Comparison of ENCODE assay signal across 9 mouse cellular contexts in genomic region chr5:25067122-25067521, GRCm38 (mm10). TPM values are rescaled to one million over a fixed set of nuclear protein-coding genes. Genes with fewer than 3 reads are reported as not detected.
DNase-seq lines count a peak whose midpoint lies in the region; ATAC-seq lines count a peak whose summit lies in the region.
"Had no signal": no experiment of that assay in that cellular context is flagged by ENCODE, and none has a peak within 500 bp of the region (broad histone marks: within the 10 kb centered on the region; RNA-seq: fewer than 3 reads in every experiment).

No protein-coding gene starts in this region.

- H3K27me3 ChIP-seq in heart, embryonic 11.5 days (ENCODE audit: control insufficient read depth, insufficient read depth, low read length), result no peaks in the 10 kb centered on the region
- H3K27me3 ChIP-seq in stomach, embryonic 14.5 days (ENCODE audit: control insufficient read depth, insufficient read depth, low read length), result no peaks in the 10 kb centered on the region
- H3K27me3 ChIP-seq: embryonic facial prominence, embryonic 13.5 days had no signal

- H3K27ac ChIP-seq in heart, embryonic 11.5 days (ENCODE audit: low read depth, low read length), result peak overlapping the region; percentile 51
- peak overlapping the region; percentile 40; the same call in 1 of the 2 replicates for H3K27ac ChIP-seq in stomach, embryonic 14.5 days (ENCODE audit: low read length)

- no peak overlapping the region for H3K9ac ChIP-seq in heart, embryonic 11.5 days (ENCODE audit: low read depth, low read length)
- no peak overlapping the region for H3K9ac ChIP-seq in stomach, embryonic 14.5 days (replicated peaks; ENCODE audit: low read depth, low read length)
- H3K9ac ChIP-seq: embryonic facial prominence, embryonic 13.5 days had no signal

- ATAC-seq in heart, embryonic 11.5 days (replicated peaks; ENCODE audit: insufficient number of reproducible peaks, low FRiP score, low TSS enrichment), result no peak
- no peak for ATAC-seq in stomach, embryonic 14.5 days (ENCODE audit: insufficient number of reproducible peaks, insufficient read depth, low FRiP score, low read depth)
- no peak for ATAC-seq in erythroid progenitor cell, adult 5-6 weeks (replicated peaks; ENCODE audit: low FRiP score, poor library complexity, severe bottlenecking)

- 35% methylated on average over 6 of the region's 6 CpGs for WGBS in heart, embryonic 11.5 days (ENCODE audit: insufficient replicate concordance)
- WGBS in stomach, embryonic 14.5 days, result 41% methylated on average over 6 of the region's 6 CpGs

- no peak overlapping the region for H3K4me3 ChIP-seq in heart, embryonic 11.5 days (ENCODE audit: low read depth, low read length)
- H3K4me3 ChIP-seq in stomach, embryonic 14.5 days (ENCODE audit: low read depth, low read length), result no peak overlapping the region
- H3K4me3 ChIP-seq: embryonic facial prominence, embryonic 13.5 days had no signal

- H3K36me3 ChIP-seq in heart, embryonic 11.5 days (ENCODE audit: control insufficient read depth, insufficient read depth, low read length), result no peaks in the 10 kb centered on the region
- no peaks in the 10 kb centered on the region for H3K36me3 ChIP-seq in stomach, embryonic 14.5 days (ENCODE audit: control insufficient read depth, insufficient read depth, low read length)
- H3K36me3 ChIP-seq: embryonic facial prominence, embryonic 13.5 days had no signal

- peak; percentile 64 to 74 for DNase-seq in layer of hippocampus, postnatal 10 days (ENCODE audit: low spot score in 2 of 2)
- no peak for DNase-seq in layer of hippocampus, adult 11-12 months (ENCODE audit: low spot score)
- peak; percentile 56 for DNase-seq in adrenal gland, postnatal 25 days
- peak; percentile 81 for DNase-seq in kidney, postnatal 10 days
- DNase-seq in left cerebral cortex, adult 11 months (ENCODE audit: low spot score), result no peak

- H3K4me2 ChIP-seq in heart, embryonic 11.5 days, result no peak overlapping the region; the same call in 1 of the 2 replicates
- no peak overlapping the region for H3K4me2 ChIP-seq in stomach, embryonic 14.5 days (replicated peaks; ENCODE audit: low read depth, low read length)
- H3K4me2 ChIP-seq: embryonic facial prominence, embryonic 13.5 days had no signal

- peaks cover 33% of the 10 kb centered on the region for H3K4me1 ChIP-seq in heart, embryonic 11.5 days (ENCODE audit: control insufficient read depth, insufficient read depth, low read length)
- peaks cover 31% of the 10 kb centered on the region for H3K4me1 ChIP-seq in stomach, embryonic 14.5 days (ENCODE audit: control insufficient read depth, insufficient read depth, low read length)
- H3K4me1 ChIP-seq: embryonic facial prominence, embryonic 13.5 days had no signal

- no peaks in the 10 kb centered on the region for H3K9me3 ChIP-seq in heart, embryonic 11.5 days (replicated peaks; ENCODE audit: control insufficient read depth, low read length)
- no peaks in the 10 kb centered on the region for H3K9me3 ChIP-seq in stomach, embryonic 14.5 days (ENCODE audit: control insufficient read depth, low read depth, low read length)
- H3K9me3 ChIP-seq: embryonic facial prominence, embryonic 13.5 days had no signal

RNA-seq across cellular contexts. Expression of gene Prkag2, which starts 33.3 kb away (rescaled TPM):
- total RNA-seq in layer of hippocampus, postnatal 10 days (2021), result 100 to 1,000 TPM; 143 to 147 TPM
- 32.5 and 34.8 TPM in 2 replicates for total RNA-seq in adrenal gland, postnatal 25 days (2021)
- 84.6 and 101 TPM in 2 replicates for polyA plus RNA-seq in heart, embryonic 11.5 days (2014; fragmentation: Nextera tagmentation; extraction: Ambion mirVana)
- 54.7 and 55.2 TPM in 2 replicates for polyA plus RNA-seq in stomach, embryonic 14.5 days (2014; fragmentation: Nextera tagmentation; extraction: Ambion mirVana)
- 2.5 and 7.5 TPM in 2 replicates for total RNA-seq in erythroid progenitor cell, adult 5-6 weeks (2015; ENCODE audit: low replicate concordance)
- total RNA-seq in erythroid progenitor cell, adult 5-6 weeks (2017; ENCODE audit: low replicate concordance), result 1.7 and 5.9 TPM in 2 replicates

Comparison
In these comparisons a context has a peak if more than half of its experiments do, and no peak if none do; other contexts are left out.
1. DNase-seq: peak in layer of hippocampus, postnatal 10 days (2 of 2), adrenal gland, postnatal 25 days (single experiment) and kidney, postnatal 10 days (single experiment); none in layer of hippocampus, adult 11-12 months (single experiment) and left cerebral cortex, adult 11 months (single experiment).